Mouse (Mus musculus) cerebellum, postnatal 4 days (tissue): Measurements from ENCODE around the gene Mmp9.

Experiments
- DNase-seq, 2 experiments: peaks; one replicate each; pipeline ENCODE4 v3.0.0; 2022; ENCODE audit warnings: low spot score in 2 of 2, mixed read lengths in 1 of 2

The Mmp9 gene

DNA sequence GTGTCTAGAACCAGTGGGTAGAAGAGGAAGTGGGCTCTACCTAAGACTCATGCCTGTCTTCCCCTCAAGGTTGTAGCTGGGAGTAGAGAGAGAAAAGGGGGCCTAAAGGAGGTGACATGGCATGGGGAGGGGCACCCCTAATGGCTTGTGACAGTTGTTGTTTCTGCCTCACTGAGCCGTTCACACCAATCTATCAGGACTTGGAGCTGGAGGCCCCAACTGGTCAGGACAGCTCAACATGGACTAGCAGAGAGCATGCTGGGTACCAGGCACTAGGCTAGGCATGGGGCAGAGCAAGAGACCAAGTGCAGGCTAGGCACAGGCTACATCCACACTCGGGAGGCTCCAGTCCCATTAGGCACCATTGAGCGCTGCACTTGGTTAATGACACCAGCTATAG lies 50.5 kb downstream of the Mmp9 start:
- no peak for DNase-seq

DNA sequence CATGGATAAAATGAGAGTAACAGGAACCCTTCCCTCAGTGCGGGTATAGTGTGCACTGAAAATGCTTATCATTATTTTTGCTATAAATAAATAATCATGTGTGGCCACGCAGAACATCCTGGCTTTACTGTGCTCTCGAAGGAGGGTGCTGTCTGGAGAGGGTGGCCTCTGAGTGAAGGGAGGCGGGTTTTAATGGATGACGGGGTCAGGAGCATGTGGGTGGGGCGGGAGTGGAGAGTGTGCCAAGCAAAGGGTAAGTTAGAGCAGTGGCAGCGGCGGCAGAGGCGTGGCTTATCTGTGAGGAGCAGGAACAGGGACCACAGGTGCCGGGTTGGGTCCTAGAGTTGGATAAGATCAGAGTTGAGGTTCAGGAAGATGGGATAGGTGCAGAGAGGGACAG lies 51.2 kb downstream of the Mmp9 start:
- no peak for DNase-seq

- DNase-seq = no peak
These were observed 53.6 kb downstream of the Mmp9 start for GRCm38 (mm10) chr2:164994156-164994555.

- no peak for DNase-seq
These were observed 54.3 kb downstream of the Mmp9 start for GRCm38 (mm10) chr2:164994659-164995428.

GRCm38 (mm10) chr2:164995976-164996375 lies 55.4 kb downstream of the Mmp9 start:
- DNase-seq = no peak

DNA sequence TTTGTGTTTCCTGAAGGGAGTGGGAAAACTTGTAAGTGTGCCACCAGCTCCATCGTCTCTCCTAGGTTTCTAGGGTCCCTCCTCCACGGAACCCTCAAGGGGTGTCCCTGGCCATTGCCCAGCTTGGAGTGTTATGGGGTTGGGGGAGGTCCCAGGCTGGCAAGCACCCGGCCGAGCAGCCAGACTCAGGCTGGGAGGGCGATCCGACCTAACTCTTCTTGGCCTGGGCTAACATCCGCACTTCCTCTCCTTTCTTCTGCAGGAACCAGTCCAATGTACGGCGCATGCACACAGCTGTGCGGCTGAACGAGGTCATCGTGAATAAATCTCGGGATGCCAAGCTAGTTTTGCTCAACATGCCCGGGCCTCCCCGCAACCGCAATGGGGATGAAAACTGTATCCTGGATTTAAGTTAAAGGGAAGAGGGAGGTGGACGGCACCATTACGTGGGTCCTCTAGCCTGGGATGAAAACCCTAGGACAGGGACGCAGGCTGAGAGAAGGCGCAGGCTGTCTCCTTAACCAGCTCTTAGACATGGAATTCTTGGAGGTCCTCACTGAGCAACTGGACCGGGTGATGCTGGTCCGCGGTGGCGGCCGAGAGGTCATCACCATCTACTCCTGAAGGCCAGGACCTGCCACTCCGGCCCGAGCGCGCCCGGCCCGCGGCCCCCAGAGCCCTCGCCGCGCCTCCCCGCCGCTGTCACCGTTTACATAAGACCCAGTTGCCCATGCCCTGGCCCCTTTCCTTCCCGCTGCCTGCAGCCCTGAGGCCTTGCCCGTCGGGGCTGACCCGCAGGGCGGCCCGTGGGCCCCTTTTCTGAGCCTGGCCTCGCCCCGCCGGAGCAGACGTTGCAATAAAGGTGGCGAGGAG lies 56.5 kb downstream of the Mmp9 start:
- DNase-seq = no peak

- DNase-seq = peak in 1 of 2 experiments; percentile 28
These were observed 57.3 kb downstream of the Mmp9 start for GRCm38 (mm10) chr2:164997721-164998428.

DNA sequence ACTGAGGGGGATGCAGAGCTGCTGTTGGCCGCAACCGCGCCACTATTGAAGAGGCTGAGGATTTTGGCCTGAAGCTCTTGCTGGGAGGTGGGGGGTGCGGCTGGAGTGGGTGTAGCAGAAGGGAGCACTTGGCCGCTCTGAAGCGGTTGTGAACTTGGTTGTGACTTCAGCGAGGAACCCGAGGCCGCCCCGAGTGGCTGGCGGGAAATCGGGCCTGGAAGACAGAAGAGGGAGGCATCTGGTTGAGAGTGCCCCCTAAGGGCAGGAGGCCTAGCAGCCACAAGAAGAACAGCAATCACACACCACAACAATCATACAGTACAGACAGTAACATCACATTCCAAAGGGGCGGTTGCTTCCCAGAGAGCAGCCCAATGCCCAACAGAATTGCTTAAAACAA lies 61.4 kb downstream of the Mmp9 start:
- DNase-seq = no peak

- DNase-seq = peak in 1 of 2 experiments; percentile 11
These were observed 62.5 kb downstream of the Mmp9 start for GRCm38 (mm10) chr2:165003108-165003507.

GRCm38 (mm10) chr2:165004237-165004636 lies 63.7 kb downstream of the Mmp9 start:
- no peak for DNase-seq
